Mouse (Mus musculus) C2C12 (cell line): ENCODE data around the gene Pik3r5.

Experiments
- CTCF ChIP-seq: IDR thresholded peaks from one replicate; pipeline ENCODE4 v1.5.1; 2011; ENCODE audit not compliant: control insufficient read depth, insufficient read depth, insufficient read length
- FOSL1 ChIP-seq: IDR thresholded peaks from one replicate; pipeline ENCODE4 v1.8.0; 2011; ENCODE audit warnings: mild to moderate bottlenecking, low read length; ENCODE audit not compliant: poor library complexity, insufficient read depth, severe bottlenecking
- MAX ChIP-seq: IDR thresholded peaks from one replicate; pipeline ENCODE4 v1.6.1; 2011; ENCODE audit warnings: mild to moderate bottlenecking, control low read depth
- MYOD1 ChIP-seq: IDR thresholded peaks from one replicate; pipeline ENCODE4 v1.6.1; 2011; ENCODE audit warnings: low read depth; ENCODE audit not compliant: control insufficient read depth, insufficient read length
- MYOG ChIP-seq: IDR thresholded peaks from one replicate; pipeline ENCODE4 v1.6.1; 2011; ENCODE audit not compliant: control insufficient read depth, insufficient read length; ENCODE audit errors: extremely low read depth
- USF1 ChIP-seq: IDR thresholded peaks from one replicate; pipeline ENCODE4 v1.6.1; 2011; ENCODE audit warnings: low read depth, mild to moderate bottlenecking, control low read depth, moderate library complexity

GRCm38 (mm10) chr11:68536026-68536425 is 104.1 kb downstream of the Pik3r5 start:
- TF ChIP-seq CTCF (no peak), USF1 (no peak), MYOD1 (no peak), MAX (no peak), MYOG (no peak), FOSL1 (no peak)
